Mouse (Mus musculus): ENCODE measurements around the gene Jsrp1. TPM values are rescaled to one million over a fixed set of nuclear protein-coding genes. Genes with fewer than 3 reads are reported as not detected.
"Not testable (repeated sequence)": the region's sequence is repeated elsewhere in the genome, so short reads cannot be mapped to it uniquely, and the experiment has no call there.

Gene Jsrp1
- polyA plus RNA-seq, 1 experiment, result 3.2 TPM

GRCm38 (mm10) chr10:80835617-80836016, 22.3 kb upstream of the Jsrp1 start:
- no peak for DNase-seq
- no peak for TF ChIP-seq POLR2A (IDR thresholded peaks at IDR 0.05; ENCODE audit: low read depth, low read length)
- no peak for TF ChIP-seq CTCF (conservative IDR thresholded peaks at IDR 0.05; ENCODE audit: insufficient read depth, insufficient read length, low read depth, low read length)
- no peaks in the 10 kb centered on the region for H3K36me3 ChIP-seq (ENCODE audit: control insufficient read depth, insufficient read depth, low read length)
- no peak overlapping the region for H3K4me3 ChIP-seq (ENCODE audit: insufficient read depth, low read depth, low read length)
- no peak overlapping the region for H3K27ac ChIP-seq (ENCODE audit: insufficient read depth, low read depth, low read length)
- H3K4me1 ChIP-seq (ENCODE audit: control insufficient read depth, insufficient read depth, low read length), result peaks cover 3% of the 10 kb centered on the region
- H3K27me3 ChIP-seq (replicated peaks; ENCODE audit: control insufficient read depth, insufficient read depth, low read length), result no peaks in the 10 kb centered on the region
- 59% methylated on average over 30 of the region's 30 CpGs for WGBS

GRCm38 (mm10) chr10:80832818-80833217, 19.5 kb upstream of the Jsrp1 start:
- peaks cover 13% of the 10 kb centered on the region for H3K4me1 ChIP-seq (ENCODE audit: control insufficient read depth, insufficient read depth, low read length)
- H3K27ac ChIP-seq (ENCODE audit: insufficient read depth, low read depth, low read length), result no peak overlapping the region
- no peak for DNase-seq
- no peak overlapping the region for H3K4me3 ChIP-seq (ENCODE audit: insufficient read depth, low read depth, low read length)
- H3K36me3 ChIP-seq (ENCODE audit: control insufficient read depth, insufficient read depth, low read length), result no peaks in the 10 kb centered on the region
- TF ChIP-seq POLR2A (IDR thresholded peaks at IDR 0.05; ENCODE audit: low read depth, low read length) (no peak), CTCF (conservative IDR thresholded peaks at IDR 0.05; ENCODE audit: insufficient read depth, insufficient read length, low read depth, low read length) (no peak)
- 73% methylated on average over 7 of the region's 7 CpGs for WGBS
- no peaks in the 10 kb centered on the region for H3K27me3 ChIP-seq (replicated peaks; ENCODE audit: control insufficient read depth, insufficient read depth, low read length)

- WGBS, result 14% methylated on average over 9 of the region's 9 CpGs
- no peak for TF ChIP-seq CTCF (conservative IDR thresholded peaks at IDR 0.05; ENCODE audit: insufficient read depth, insufficient read length, low read depth, low read length)
- no peak for TF ChIP-seq POLR2A (IDR thresholded peaks at IDR 0.05; ENCODE audit: low read depth, low read length)
- Histone ChIP-seq H3K27me3 (replicated peaks; ENCODE audit: control insufficient read depth, insufficient read depth, low read length) (no peaks in the 10 kb centered on the region), H3K36me3 (ENCODE audit: control insufficient read depth, insufficient read depth, low read length) (no peaks in the 10 kb centered on the region), H3K27ac (ENCODE audit: insufficient read depth, low read depth, low read length) (no peak overlapping the region), H3K4me1 (ENCODE audit: control insufficient read depth, insufficient read depth, low read length) (peaks cover 18% of the 10 kb centered on the region), H3K4me3 (ENCODE audit: insufficient read depth, low read depth, low read length) (no peak overlapping the region)
- peak; percentile 93 for DNase-seq
These were observed 17.8 kb upstream of the Jsrp1 start for GRCm38 (mm10) chr10:80831136-80831535.

GRCm38 (mm10) chr10:80829359-80830278, 16.3 kb upstream of the Jsrp1 start:
- 29% methylated on average over 1 of the region's 1 CpGs for WGBS

GRCm38 (mm10) chr10:80828587-80828986, 15.3 kb upstream of the Jsrp1 start:
- not testable (repeated sequence) for DNase-seq; H3K36me3 ChIP-seq (ENCODE audit: control insufficient read depth, insufficient read depth, low read length); H3K27me3 ChIP-seq (replicated peaks; ENCODE audit: control insufficient read depth, insufficient read depth, low read length); H3K27ac ChIP-seq (ENCODE audit: insufficient read depth, low read depth, low read length); H3K4me3 ChIP-seq (ENCODE audit: insufficient read depth, low read depth, low read length)
- peaks cover 26% of the 10 kb centered on the region for H3K4me1 ChIP-seq (ENCODE audit: control insufficient read depth, insufficient read depth, low read length)
- WGBS, result 53% methylated on average over 9 of the region's 9 CpGs

More at GRCm38 (mm10) chr10:80829359-80830278, 16.3 kb upstream of the Jsrp1 start:
- no peak for DNase-seq
- Histone ChIP-seq H3K36me3 (ENCODE audit: control insufficient read depth, insufficient read depth, low read length) (no peaks in the 10 kb centered on the region), H3K4me1 (ENCODE audit: control insufficient read depth, insufficient read depth, low read length) (peaks cover 18% of the 10 kb centered on the region), H3K4me3 (ENCODE audit: insufficient read depth, low read depth, low read length) (no peak overlapping the region), H3K27ac (ENCODE audit: insufficient read depth, low read depth, low read length) (no peak overlapping the region), H3K27me3 (replicated peaks; ENCODE audit: control insufficient read depth, insufficient read depth, low read length) (no peaks in the 10 kb centered on the region)
- TF ChIP-seq CTCF (conservative IDR thresholded peaks at IDR 0.05; ENCODE audit: insufficient read depth, insufficient read length, low read depth, low read length) (no peak), POLR2A (IDR thresholded peaks at IDR 0.05; ENCODE audit: low read depth, low read length) (no peak)

GRCm38 (mm10) chr10:80827870-80828420, 14.6 kb upstream of the Jsrp1 start:
- TF ChIP-seq POLR2A (IDR thresholded peaks at IDR 0.05; ENCODE audit: low read depth, low read length), result no peak
- H3K27ac ChIP-seq (ENCODE audit: insufficient read depth, low read depth, low read length), result no peak overlapping the region
- peak overlapping the region; percentile 80 for H3K4me3 ChIP-seq (ENCODE audit: insufficient read depth, low read depth, low read length)
- DNase-seq, result peak; percentile 18
- no peaks in the 10 kb centered on the region for H3K36me3 ChIP-seq (ENCODE audit: control insufficient read depth, insufficient read depth, low read length)
- peaks cover 26% of the 10 kb centered on the region for H3K4me1 ChIP-seq (ENCODE audit: control insufficient read depth, insufficient read depth, low read length)
- no peaks in the 10 kb centered on the region for H3K27me3 ChIP-seq (replicated peaks; ENCODE audit: control insufficient read depth, insufficient read depth, low read length)
- WGBS, result 35% methylated on average over 10 of the region's 10 CpGs

GRCm38 (mm10) chr10:80827063-80827869, 14.0 kb upstream of the Jsrp1 start:
- WGBS, result 3% methylated on average over 29 of the region's 29 CpGs
- Histone ChIP-seq H3K27me3 (replicated peaks; ENCODE audit: control insufficient read depth, insufficient read depth, low read length) (no peaks in the 10 kb centered on the region), H3K27ac (ENCODE audit: insufficient read depth, low read depth, low read length) (no peak overlapping the region), H3K4me3 (ENCODE audit: insufficient read depth, low read depth, low read length) (peak overlapping the region; percentile 80), H3K4me1 (ENCODE audit: control insufficient read depth, insufficient read depth, low read length) (peaks cover 26% of the 10 kb centered on the region), H3K36me3 (ENCODE audit: control insufficient read depth, insufficient read depth, low read length) (no peaks in the 10 kb centered on the region)
- no peak for TF ChIP-seq POLR2A (IDR thresholded peaks at IDR 0.05; ENCODE audit: low read depth, low read length)
- no peak for TF ChIP-seq CTCF (conservative IDR thresholded peaks at IDR 0.05; ENCODE audit: insufficient read depth, insufficient read length, low read depth, low read length)
- DNase-seq, result no peak

Data from kidney, adult 2 months (tissue).